13 mouse cellular contexts compared by ENCODE assay signal in the genomic region with DNA sequence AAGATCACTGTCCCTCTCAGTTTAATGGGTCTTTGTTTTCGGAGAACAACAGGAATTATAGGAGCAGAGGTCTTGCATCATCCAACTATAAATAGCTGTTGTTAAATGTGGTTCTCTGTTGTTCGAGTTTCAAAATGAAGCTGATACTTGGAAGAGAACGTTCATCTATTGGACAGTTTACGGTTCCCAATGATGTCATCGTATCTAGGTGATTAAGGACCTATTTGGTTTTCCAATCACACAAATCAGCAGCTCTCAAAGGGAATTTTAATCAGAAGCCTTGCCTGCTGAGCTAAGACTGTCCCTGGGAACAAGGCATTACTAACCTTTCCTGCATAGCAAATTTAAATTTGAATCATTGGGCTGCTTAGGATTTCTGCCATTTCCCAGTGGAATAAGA. TPM values are rescaled to one million over a fixed set of nuclear protein-coding genes. Genes with fewer than 3 reads are reported as not detected.
DNase-seq lines count a peak whose midpoint lies in the region; ATAC-seq and TF ChIP-seq lines count a peak whose summit lies in the region.
"Had no signal": no experiment of that assay in that cellular context is flagged by ENCODE, and none has a peak within 500 bp of the region (broad histone marks: within the 10 kb centered on the region; RNA-seq: fewer than 3 reads in every experiment).

No protein-coding gene starts in this region.

- no peaks in the 10 kb centered on the region for H3K36me3 ChIP-seq in hindbrain, embryonic 16.5 days (ENCODE audit: control insufficient read depth, insufficient read depth, low read length)
- no peaks in the 10 kb centered on the region for H3K36me3 ChIP-seq in hindbrain, embryonic 13.5 days
- no peaks in the 10 kb centered on the region for H3K36me3 ChIP-seq in forebrain, embryonic 15.5 days
- no peaks in the 10 kb centered on the region for H3K36me3 ChIP-seq in midbrain, embryonic 15.5 days (replicated peaks)

- no peaks in the 10 kb centered on the region for H3K9me3 ChIP-seq in hindbrain, embryonic 16.5 days (ENCODE audit: control insufficient read depth, low read length)
- H3K9me3 ChIP-seq in hindbrain, embryonic 13.5 days, result no peaks in the 10 kb centered on the region
- H3K9me3 ChIP-seq in forebrain, embryonic 15.5 days, result no peaks in the 10 kb centered on the region
- H3K9me3 ChIP-seq in midbrain, embryonic 15.5 days, result no peaks in the 10 kb centered on the region

- no peak for TF ChIP-seq CTCF in brain, embryonic 14.5 days (IDR thresholded peaks at IDR 0.05; ENCODE audit: borderline replicate concordance, extremely low read depth, insufficient read depth, insufficient read length)

- 60% methylated on average over 5 of the region's 5 CpGs for WGBS in hindbrain, embryonic 16.5 days
- 61% methylated on average over 5 of the region's 5 CpGs for WGBS in hindbrain, embryonic 13.5 days
- 28% methylated on average over 5 of the region's 5 CpGs for WGBS in forebrain, embryonic 15.5 days
- WGBS in midbrain, embryonic 15.5 days, result 47% methylated on average over 5 of the region's 5 CpGs

- peak; percentile 22; the same call in 1 of the 2 replicates for ATAC-seq in hindbrain, embryonic 16.5 days
- ATAC-seq in hindbrain, embryonic 13.5 days (ENCODE audit: low FRiP score), result no peak; the same call in 1 of the 2 replicates
- ATAC-seq in forebrain, embryonic 15.5 days (replicated peaks), result peak; percentile 44; the same call in 1 of the 2 replicates
- ATAC-seq in midbrain, embryonic 15.5 days (replicated peaks), result peak; percentile 72

- H3K27ac ChIP-seq in hindbrain, embryonic 16.5 days (ENCODE audit: low read depth, low read length), result 0 out of 2 replicates have a peak overlapping the region, but pooled peaks have one; percentile 13
- no peak overlapping the region for H3K27ac ChIP-seq in hindbrain, embryonic 13.5 days
- 0 out of 2 replicates have a peak overlapping the region, but pooled peaks have one; percentile 11 for H3K27ac ChIP-seq in forebrain, embryonic 15.5 days (replicated peaks)
- no peak overlapping the region for H3K27ac ChIP-seq in midbrain, embryonic 15.5 days

- H3K27me3 ChIP-seq in hindbrain, embryonic 16.5 days (replicated peaks; ENCODE audit: control insufficient read depth, insufficient read depth, low read length), result no peaks in the 10 kb centered on the region
- no peaks in the 10 kb centered on the region for H3K27me3 ChIP-seq in hindbrain, embryonic 13.5 days
- H3K27me3 ChIP-seq in forebrain, embryonic 15.5 days, result no peaks in the 10 kb centered on the region
- no peaks in the 10 kb centered on the region for H3K27me3 ChIP-seq in midbrain, embryonic 15.5 days (replicated peaks)

- TF ChIP-seq POLR2A in brain, embryonic 14.5 days (IDR thresholded peaks at IDR 0.05; ENCODE audit: borderline replicate concordance, extremely low read depth, insufficient read depth, insufficient read length, poor library complexity, severe bottlenecking), result no peak

- no peak overlapping the region for H3K9ac ChIP-seq in hindbrain, embryonic 16.5 days (ENCODE audit: low read depth, low read length)
- no peak overlapping the region for H3K9ac ChIP-seq in hindbrain, embryonic 13.5 days
- H3K9ac ChIP-seq in forebrain, embryonic 15.5 days (replicated peaks), result no peak overlapping the region
- H3K9ac ChIP-seq in midbrain, embryonic 15.5 days, result no peak overlapping the region
- H3K9ac ChIP-seq: lung, embryonic 14.5 days had no signal

- peaks cover 3% of the 10 kb centered on the region; the same call in 1 of the 2 replicates for H3K4me1 ChIP-seq in hindbrain, embryonic 16.5 days (ENCODE audit: control insufficient read depth, insufficient read depth, low read depth, low read length)
- peaks cover 19% of the 10 kb centered on the region for H3K4me1 ChIP-seq in hindbrain, embryonic 13.5 days (replicated peaks)
- H3K4me1 ChIP-seq in forebrain, embryonic 15.5 days, result peaks cover 22% of the 10 kb centered on the region
- peaks cover 14% of the 10 kb centered on the region for H3K4me1 ChIP-seq in midbrain, embryonic 15.5 days

- peak; percentile 77 for DNase-seq in brain, embryonic 14.5 days (ENCODE audit: low read depth)
- no peak for DNase-seq in lung, adult 18-20 months
- DNase-seq in right cerebral cortex, adult 2 months (ENCODE audit: low spot score in 2 of 2), result no peak
- DNase-seq in adrenal gland, postnatal 36 days, result no peak
- DNase-seq: B cell, adult 2 months; cerebellum, postnatal 25 days; gastrocnemius, postnatal 25 days; lung, embryonic 14.5 days had no signal

- H3K4me2 ChIP-seq in hindbrain, embryonic 16.5 days (ENCODE audit: low read length), result no peak overlapping the region
- no peak overlapping the region for H3K4me2 ChIP-seq in hindbrain, embryonic 13.5 days
- no peak overlapping the region for H3K4me2 ChIP-seq in forebrain, embryonic 15.5 days (replicated peaks)
- H3K4me2 ChIP-seq in midbrain, embryonic 15.5 days, result no peak overlapping the region
- H3K4me2 ChIP-seq: heart, embryonic 11.5 days; lung, embryonic 14.5 days had no signal

- no peak overlapping the region for H3K4me3 ChIP-seq in hindbrain, embryonic 16.5 days (ENCODE audit: low read length)
- H3K4me3 ChIP-seq in hindbrain, embryonic 13.5 days, result no peak overlapping the region
- H3K4me3 ChIP-seq in forebrain, embryonic 15.5 days, result no peak overlapping the region
- no peak overlapping the region for H3K4me3 ChIP-seq in midbrain, embryonic 15.5 days

RNA-seq across cellular contexts. Expression of a gene that starts 31.7 kb away (rescaled TPM):
- 59.7 and 60.5 TPM in 2 replicates for polyA plus RNA-seq in hindbrain, embryonic 16.5 days (2015; fragmentation: Nextera tagmentation; extraction: Ambion mirVana)
- polyA plus RNA-seq in hindbrain, embryonic 13.5 days (2015; fragmentation: Nextera tagmentation; extraction: Ambion mirVana), result 50.4 and 51.8 TPM in 2 replicates
- 44.4 and 53.5 TPM in 2 replicates for polyA plus RNA-seq in brain, embryonic 14.5 days (2012; rRNA removed)
- 54.7 and 58.2 TPM in 2 replicates for polyA plus RNA-seq in forebrain, embryonic 15.5 days (2015; fragmentation: Nextera tagmentation; extraction: Ambion mirVana)
- 57.8 and 65.8 TPM in 2 replicates for polyA plus RNA-seq in midbrain, embryonic 15.5 days (2015; fragmentation: Nextera tagmentation; extraction: Ambion mirVana)
- total RNA-seq in adrenal gland, postnatal 36 days (2021), result 10 to 100 TPM; 14.6 to 18.0 TPM

Comparison
In these comparisons a context has a peak if more than half of its experiments do, and no peak if none do; other contexts are left out.
1. H3K27ac ChIP-seq: peak in hindbrain, embryonic 16.5 days (single experiment) and forebrain, embryonic 15.5 days (single experiment); none in hindbrain, embryonic 13.5 days (single experiment) and midbrain, embryonic 15.5 days (single experiment).